Mouse (Mus musculus) megakaryocyte, embryonic 14.5 days (primary cell): Measurements from ENCODE around the gene Wdr6. TPM values are rescaled to one million over a fixed set of nuclear protein-coding genes. Genes with fewer than 3 reads are reported as not detected.

Experiments
- H3K27me3 ChIP-seq: replicated peaks from 2 replicates; pipeline ENCODE3; 2012; ENCODE audit warnings: inconsistent platforms
- H3K36me3 ChIP-seq: replicated peaks from 2 replicates; pipeline ENCODE3; 2012; ENCODE audit warnings: low read length, inconsistent platforms, mixed read lengths
- H3K4me1 ChIP-seq: 2 replicates; pipeline ENCODE4 v1.6.1; 2012; ENCODE audit warnings: inconsistent platforms
- H3K4me3 ChIP-seq: replicated peaks from 2 replicates; pipeline ENCODE3; 2012; ENCODE audit warnings: moderate library complexity, mild to moderate bottlenecking, inconsistent platforms
- H3K9me3 ChIP-seq: 2 replicates; pipeline ENCODE4 v1.6.1; 2012; ENCODE audit warnings: inconsistent platforms
- FLI1 ChIP-seq: IDR thresholded peaks from 2 replicates; pipeline ENCODE4 v1.6.1; 2012; ENCODE audit warnings: low read length, inconsistent platforms, mixed read lengths
- GATA1 ChIP-seq: IDR thresholded peaks from 3 replicates; pipeline ENCODE4 v1.6.1; 2012; ENCODE audit warnings: mixed read lengths, low read length, inconsistent platforms, borderline replicate concordance
- polyA plus RNA-seq: library from polyadenylated mRNA; stranded (reverse); fragments of >175 nt; gene quantifications from 2 replicates; pipeline ENCODE4 v1.2.3, GENCODE M21; 2012; ENCODE audit warnings: low replicate concordance; ENCODE audit not compliant: insufficient read depth

Gene Wdr6
- polyA plus RNA-seq, 1 experiment = 4.8 TPM

DNA sequence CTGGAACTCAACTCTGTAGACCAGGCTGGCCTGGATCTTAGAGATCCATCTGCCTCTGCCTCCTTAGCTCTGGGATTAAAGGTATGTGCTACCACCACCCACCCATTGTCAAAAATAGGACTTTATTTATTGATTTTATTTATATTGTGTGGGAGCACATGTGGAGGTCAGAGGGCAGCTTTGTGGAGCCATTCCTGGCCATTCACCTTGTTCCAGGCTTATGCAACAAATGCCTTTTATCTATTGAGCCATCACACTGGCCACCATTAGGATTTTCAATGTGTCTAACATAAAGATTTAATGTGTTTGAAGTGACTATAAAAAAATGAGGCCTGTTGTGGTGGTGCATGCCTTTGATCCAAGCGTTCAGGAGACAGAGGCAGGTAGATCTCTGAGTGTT is 47.0 kb downstream of the Wdr6 start:
- Histone ChIP-seq H3K4me3 (no peak overlapping the region), H3K4me1 (no peaks in the 10 kb centered on the region), H3K9me3 (no peaks in the 10 kb centered on the region), H3K27me3 (no peaks in the 10 kb centered on the region), H3K36me3 (peaks cover 93% of the 10 kb centered on the region)
- TF ChIP-seq FLI1 = no peak
- TF ChIP-seq GATA1 = no peak

GRCm38 (mm10) chr9:108530954-108531353 is 47.6 kb downstream of the Wdr6 start:
- Histone ChIP-seq H3K27me3 (no peaks in the 10 kb centered on the region), H3K9me3 (no peaks in the 10 kb centered on the region), H3K4me3 (no peak overlapping the region), H3K4me1 (no peaks in the 10 kb centered on the region), H3K36me3 (peaks cover 92% of the 10 kb centered on the region)
- TF ChIP-seq FLI1 (no peak), GATA1 (no peak)

DNA sequence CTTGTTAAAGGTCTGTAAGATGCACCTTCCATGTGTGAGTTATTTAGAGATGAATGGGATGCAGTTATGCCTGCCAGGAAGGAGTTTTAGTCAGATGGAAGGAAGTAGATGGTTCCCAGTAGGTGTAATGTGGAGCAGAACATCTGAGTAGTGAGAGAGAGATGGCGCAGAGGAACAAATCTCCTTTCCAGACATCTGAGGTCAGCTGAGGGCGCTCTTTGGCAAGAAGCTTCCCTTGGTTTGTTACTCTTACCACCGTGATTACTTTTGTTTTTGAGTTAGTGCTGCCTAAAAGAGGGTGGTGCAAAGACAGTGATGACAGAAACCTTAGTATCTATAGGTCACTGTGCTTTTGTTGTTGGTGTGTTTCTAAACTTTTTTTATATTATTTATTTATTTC is 53.1 kb downstream of the Wdr6 start:
- Histone ChIP-seq H3K27me3 (no peaks in the 10 kb centered on the region), H3K9me3 (no peaks in the 10 kb centered on the region), H3K4me1 (peaks cover 25% of the 10 kb centered on the region), H3K4me3 (no peak overlapping the region), H3K36me3 (peaks cover 60% of the 10 kb centered on the region)
- no peak for TF ChIP-seq GATA1
- no peak for TF ChIP-seq FLI1

- peaks cover 55% of the 10 kb centered on the region for H3K36me3 ChIP-seq
- peaks cover 41% of the 10 kb centered on the region for H3K4me1 ChIP-seq
- no peaks in the 10 kb centered on the region for H3K27me3 ChIP-seq
- no peak overlapping the region for H3K4me3 ChIP-seq
- no peaks in the 10 kb centered on the region for H3K9me3 ChIP-seq
- TF ChIP-seq FLI1 (no peak), GATA1 (no peak)
Measured at GRCm38 (mm10) chr9:108523341-108523740, 55.2 kb downstream of the Wdr6 start.

Other genes starting within 250 kb of the Wdr6 start
- 49.9 and 236 TPM in 2 replicates for gene Gpx1, start 239.8 kb downstream of the Wdr6 start, polyA plus RNA-seq
- gene Usp4, start 230.9 kb downstream of the Wdr6 start, polyA plus RNA-seq = 63.2 and 114 TPM in 2 replicates
- gene 1700102P08Rik, start 185.9 kb downstream of the Wdr6 start, polyA plus RNA-seq = 0.30 TPM in 1 of 2 replicates, not detected in the other
- gene Ccdc36, start 150.3 kb downstream of the Wdr6 start, polyA plus RNA-seq = not detected in 2 replicates
- not detected in 2 replicates for gene BC048562, start 142.3 kb downstream of the Wdr6 start, polyA plus RNA-seq
- 16.0 and 16.9 TPM in 2 replicates for gene Ccdc71, start 118.2 kb downstream of the Wdr6 start, polyA plus RNA-seq
- 3.8 and 6.5 TPM in 2 replicates for gene Klhdc8b, start 117.2 kb downstream of the Wdr6 start, polyA plus RNA-seq
- 0.04 TPM in 1 of 2 replicates, not detected in the other for gene Lamb2, start 99.0 kb downstream of the Wdr6 start, polyA plus RNA-seq
- 61.5 and 104 TPM in 2 replicates for gene Usp19, start 88.1 kb downstream of the Wdr6 start, polyA plus RNA-seq
- 6.5 and 33.3 TPM in 2 replicates for gene Qars, start 71.0 kb downstream of the Wdr6 start, polyA plus RNA-seq
- 22.0 and 38.5 TPM in 2 replicates for gene Qrich1, start 61.9 kb downstream of the Wdr6 start, polyA plus RNA-seq
- 39.0 and 48.2 TPM in 2 replicates for gene Impdh2, start 18.5 kb downstream of the Wdr6 start, polyA plus RNA-seq
- gene Ndufaf3, start 11.3 kb downstream of the Wdr6 start, polyA plus RNA-seq = 28.6 and 37.1 TPM in 2 replicates
- 65.8 and 158 TPM in 2 replicates for gene Dalrd3, start 8.9 kb downstream of the Wdr6 start, polyA plus RNA-seq
- 1.8 and 2.8 TPM in 2 replicates for gene P4htm, start 18.9 kb upstream of the Wdr6 start, polyA plus RNA-seq
- gene Arih2, start 70.6 kb upstream of the Wdr6 start, polyA plus RNA-seq = 33.3 and 103 TPM in 2 replicates
- gene Slc25a20, start 83.3 kb upstream of the Wdr6 start, polyA plus RNA-seq = 3.2 and 4.4 TPM in 2 replicates
- gene Prkar2a, start 110.6 kb upstream of the Wdr6 start, polyA plus RNA-seq = 1.6 and 2.8 TPM in 2 replicates
- gene Ip6k2, start 205.1 kb upstream of the Wdr6 start, polyA plus RNA-seq = 19.2 and 25.5 TPM in 2 replicates
- 1.4 TPM in 1 of 2 replicates, not detected in the other for gene Nckipsd, start 229.6 kb upstream of the Wdr6 start, polyA plus RNA-seq
- 1.5 TPM in 1 of 2 replicates, not detected in the other for gene Celsr3, start 247.6 kb upstream of the Wdr6 start, polyA plus RNA-seq